Mouse (Mus musculus) frontal cortex, postnatal 25 days (tissue): Measurements from ENCODE around the gene Top3b.
A peak's percentile ranks its signal among the peaks of the same experiment; 100 is the strongest.
"Not testable (repeated sequence)": the region's sequence is repeated elsewhere in the genome, so short reads cannot be mapped to it uniquely, and the experiment has no call there.

ENCODE experiments used
- DNase-seq, 2 experiments: peaks; one replicate each; pipeline ENCODE4 v3.0.0; 2022; ENCODE audit warnings: low spot score in 2 of 2

Gene Top3b

GRCm38 (mm10) chr16:16870617-16871331 lies at the start of gene Top3b, which contains the start of gene Vpreb1:
Gene Top3b, plus strand, starts transcription at chr16:16870736.
Gene Vpreb1, minus strand, starts transcription at chr16:16870843.
- DNase-seq: peak; percentile 81 to 88

DNA sequence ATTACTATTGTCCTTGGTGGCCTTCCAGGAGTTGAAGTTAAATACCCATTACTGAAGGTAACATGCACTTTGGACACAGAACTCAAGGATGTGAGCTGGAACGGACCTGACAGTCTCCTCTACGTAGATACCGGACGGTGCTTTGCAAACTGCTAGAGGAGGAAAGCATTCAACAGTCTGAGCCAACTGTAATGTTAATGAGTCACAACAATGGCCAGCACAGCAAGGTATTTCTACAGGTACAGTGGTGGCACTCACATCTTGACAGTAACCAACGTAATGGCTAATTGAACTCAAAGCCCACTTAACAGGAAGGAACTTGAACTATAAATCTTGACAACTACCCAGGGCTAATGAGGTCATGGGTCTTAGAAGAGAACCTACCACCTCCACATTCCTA lies 45.1 kb upstream of the Top3b start:
- DNase-seq: no peak

GRCm38 (mm10) chr16:16826223-16826622 lies 44.3 kb upstream of the Top3b start:
- no peak for DNase-seq

GRCm38 (mm10) chr16:16828757-16829615 lies 41.5 kb upstream of the Top3b start, which contains the start of gene Spag6l:
Gene Spag6l, minus strand, starts transcription at chr16:16829456.
- DNase-seq: peak; percentile 7 to 21

- DNase-seq: no peak
These were observed 40.9 kb upstream of the Top3b start for GRCm38 (mm10) chr16:16829671-16830070.

GRCm38 (mm10) chr16:16849196-16849595 lies 21.3 kb upstream of the Top3b start:
- no peak for DNase-seq

GRCm38 (mm10) chr16:16852411-16852810 lies 18.1 kb upstream of the Top3b start:
- no peak for DNase-seq

DNA sequence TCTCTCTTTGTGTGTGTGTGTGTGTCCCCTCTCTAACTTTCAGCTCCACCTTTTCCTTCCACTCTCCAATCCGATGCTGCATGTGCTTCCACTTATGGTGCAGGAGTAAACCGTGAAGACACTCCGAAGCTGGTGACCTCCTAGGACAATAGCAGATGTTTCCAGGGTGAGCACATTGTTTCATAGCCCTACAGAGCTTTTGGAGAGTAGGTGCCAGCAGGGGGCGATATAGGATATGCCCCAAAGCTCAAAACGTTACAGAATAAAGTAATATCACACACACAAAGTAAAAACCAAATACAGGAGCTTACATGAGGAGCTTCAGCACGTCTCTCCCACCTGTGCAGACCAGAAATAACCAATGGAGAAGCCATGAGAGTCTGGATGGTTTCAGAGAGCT lies 15.7 kb upstream of the Top3b start:
- DNase-seq: peak; percentile 20 to 22

- no peak for DNase-seq
These were observed 15.0 kb upstream of the Top3b start for GRCm38 (mm10) chr16:16855541-16855940.

- DNase-seq: not testable (repeated sequence)
These were observed 14.5 kb upstream of the Top3b start for GRCm38 (mm10) chr16:16856054-16856453.

DNA sequence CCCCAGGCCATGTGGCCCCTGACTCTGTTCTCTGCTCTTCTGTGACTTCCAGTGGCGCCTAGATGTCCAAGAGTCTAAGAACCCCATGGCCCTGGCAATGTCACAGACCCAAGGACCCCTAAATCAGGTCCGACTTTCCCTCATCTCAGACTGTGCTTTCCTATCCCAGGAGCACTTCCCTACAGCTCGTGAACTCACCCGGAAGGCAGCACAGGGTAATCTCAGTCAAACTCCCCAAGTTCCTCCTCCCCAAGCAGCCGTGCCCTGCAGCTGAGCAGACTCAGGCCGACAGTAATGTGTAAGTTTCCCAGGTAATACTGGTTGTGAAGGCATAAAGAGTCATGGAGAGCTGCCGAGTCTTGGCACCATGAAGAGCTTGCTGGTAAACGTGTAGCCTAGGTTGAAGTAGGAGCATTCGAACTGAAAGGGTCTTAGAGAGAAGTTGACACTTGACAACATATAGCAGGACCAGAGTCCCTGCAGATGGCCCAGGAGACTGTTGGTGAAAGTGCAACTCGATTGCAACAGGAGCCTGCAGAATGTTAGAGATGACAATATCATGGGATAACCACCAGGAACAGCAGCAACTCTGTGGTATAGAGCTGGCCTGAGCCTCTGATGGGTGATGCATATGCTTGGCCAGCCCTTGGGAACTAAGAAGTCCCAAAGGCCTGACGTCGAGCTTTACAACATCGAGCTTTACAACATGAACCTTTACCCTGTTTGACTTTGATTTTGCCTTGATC lies 13.6 kb upstream of the Top3b start:
- DNase-seq: no peak

DNA sequence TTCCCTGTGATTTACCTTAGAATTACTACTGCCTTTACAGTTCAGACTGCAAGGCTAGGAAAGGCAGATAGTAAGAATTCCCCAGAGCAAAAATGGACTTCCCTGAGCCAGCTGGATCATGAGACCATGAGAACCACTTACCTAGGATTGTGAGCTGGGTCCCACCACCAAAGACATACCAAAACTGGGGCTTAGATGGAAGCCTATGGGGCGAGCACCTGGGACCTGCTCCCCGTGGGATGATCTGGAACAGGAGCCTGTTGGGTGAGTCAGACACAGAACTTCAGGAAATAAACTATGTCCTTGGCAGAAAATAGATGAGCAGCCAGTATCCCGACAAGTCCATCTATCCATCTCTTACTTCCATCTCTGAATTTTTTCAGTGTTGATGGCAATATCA lies 8.2 kb upstream of the Top3b start:
- DNase-seq: no peak

DNA sequence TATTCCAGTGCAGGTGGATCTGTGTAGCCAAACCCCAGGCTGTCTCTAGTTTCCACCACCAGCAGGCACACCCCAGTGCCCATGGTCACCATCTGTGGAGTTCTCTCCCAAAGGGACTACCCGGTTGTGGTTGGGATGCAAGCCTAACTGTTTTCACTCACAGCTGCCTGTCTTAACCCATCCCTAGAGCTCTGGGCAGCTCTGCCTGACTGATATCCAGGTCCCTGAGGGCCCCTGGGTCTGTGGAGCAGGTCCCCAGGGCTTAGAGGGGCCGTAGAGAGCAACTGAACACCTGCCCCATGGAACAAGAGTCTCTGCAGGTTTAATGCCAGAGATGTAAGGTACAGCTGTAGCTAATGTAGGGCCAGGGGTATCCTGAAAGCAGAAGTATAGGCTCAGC lies 6.6 kb upstream of the Top3b start, which contains the start of gene Igll1:
Gene Igll1, minus strand, starts transcription at position 8 of the 400 bp plus-strand sequence.
- DNase-seq: no peak

- DNase-seq: no peak
These were observed 5.3 kb upstream of the Top3b start for GRCm38 (mm10) chr16:16865217-16865616.

DNA sequence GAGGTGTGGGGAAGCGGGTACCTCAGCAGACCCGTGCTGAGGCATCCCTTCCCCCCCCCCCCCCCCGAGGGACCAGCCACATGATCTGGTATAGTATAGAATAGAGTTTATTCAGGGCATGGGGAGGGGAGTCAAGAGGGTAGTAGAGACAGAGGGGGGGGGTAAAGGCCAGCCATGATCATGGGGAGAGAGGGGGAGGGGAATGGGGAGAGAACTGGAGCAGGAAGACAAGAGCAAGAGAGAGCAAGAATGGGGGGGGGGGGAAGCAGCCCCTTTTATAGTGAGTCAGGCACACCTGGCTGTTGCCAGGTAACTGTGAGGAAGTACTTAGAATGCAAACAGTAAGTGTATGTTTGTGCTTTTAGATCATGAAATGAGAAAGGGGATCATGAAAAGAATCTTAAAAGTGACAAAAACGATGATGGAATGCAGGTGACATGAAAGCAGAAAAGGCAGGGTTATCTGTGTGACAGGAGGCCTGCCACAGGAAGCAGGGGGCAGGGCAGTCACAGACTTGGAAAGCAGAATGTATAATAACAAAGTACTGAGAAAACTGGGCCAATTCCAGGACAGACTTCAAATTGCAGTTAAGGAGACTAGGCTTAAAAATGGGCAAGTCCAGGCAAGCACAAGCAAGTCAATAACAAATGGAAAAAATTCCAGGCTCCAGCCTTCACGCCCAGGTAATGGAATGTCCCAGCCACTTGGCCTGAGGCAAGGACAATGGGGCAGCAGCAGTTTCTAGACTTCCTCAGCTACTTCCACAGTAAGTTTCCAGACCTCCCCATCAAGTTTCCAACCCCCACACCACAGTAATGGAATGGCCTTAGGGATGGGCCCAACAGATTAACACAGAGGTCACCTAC lies 4.6 kb upstream of the Top3b start:
- DNase-seq: no peak

GRCm38 (mm10) chr16:16870241-16870616 lies 307 bp upstream of the Top3b start:
- no peak for DNase-seq

DNA sequence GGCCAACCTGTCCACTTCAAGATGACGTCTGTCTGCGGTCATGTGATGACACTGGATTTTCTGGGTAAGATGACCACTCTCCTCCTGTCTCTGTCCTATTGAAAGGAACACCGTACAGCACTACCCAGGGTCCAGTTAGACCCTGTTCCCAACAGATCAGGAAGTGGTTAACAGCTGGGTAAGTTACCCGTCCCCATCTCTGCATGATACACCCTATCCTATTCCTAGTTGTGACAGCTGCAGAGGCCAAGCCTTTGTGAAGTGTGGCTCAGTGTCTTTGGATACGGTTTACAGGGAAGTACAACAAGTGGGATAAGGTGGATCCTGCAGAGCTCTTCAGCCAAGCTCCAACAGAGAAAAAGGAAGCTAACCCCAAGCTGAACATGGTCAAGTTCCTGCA lies 8.5 kb downstream of the Top3b start:
- no peak for DNase-seq

DNA sequence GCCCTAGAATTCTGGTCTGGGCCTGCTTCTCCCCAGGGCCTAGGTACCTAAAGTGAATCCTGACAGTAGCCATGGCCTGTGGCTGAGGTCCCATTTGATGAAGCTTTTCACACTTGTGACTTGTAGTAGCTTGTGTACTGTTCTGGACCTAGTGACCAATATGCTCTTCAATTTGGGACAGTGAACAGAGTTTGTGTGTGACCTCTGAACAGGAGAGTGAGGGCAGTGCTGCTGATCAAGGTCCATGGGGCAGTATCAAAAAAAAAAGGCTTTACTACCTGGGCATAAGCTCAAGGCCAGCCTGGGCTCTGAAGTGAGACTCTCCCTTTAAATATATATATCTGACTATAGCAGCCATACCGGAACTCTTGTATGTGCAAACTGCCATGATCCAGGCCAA lies 17.8 kb downstream of the Top3b start:
- no peak for DNase-seq

DNA sequence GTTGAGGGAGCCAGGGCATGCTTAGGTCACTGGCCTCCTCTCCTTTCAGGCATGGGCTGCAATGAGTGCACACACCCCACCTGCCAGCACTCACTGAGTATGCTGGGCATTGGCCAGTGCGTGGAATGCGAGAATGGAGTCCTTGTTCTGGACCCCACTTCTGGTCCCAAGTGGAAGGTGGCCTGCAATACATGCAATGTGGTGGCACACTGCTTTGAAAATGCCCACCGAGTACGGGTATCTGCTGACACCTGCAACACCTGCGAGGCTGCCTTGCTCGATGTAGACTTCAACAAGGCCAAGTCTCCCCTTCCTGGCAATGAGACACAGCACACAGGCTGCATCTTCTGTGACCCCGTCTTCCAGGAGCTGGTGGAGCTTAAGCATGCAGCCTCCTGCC lies 21.8 kb downstream of the Top3b start:
- no peak for DNase-seq

DNA sequence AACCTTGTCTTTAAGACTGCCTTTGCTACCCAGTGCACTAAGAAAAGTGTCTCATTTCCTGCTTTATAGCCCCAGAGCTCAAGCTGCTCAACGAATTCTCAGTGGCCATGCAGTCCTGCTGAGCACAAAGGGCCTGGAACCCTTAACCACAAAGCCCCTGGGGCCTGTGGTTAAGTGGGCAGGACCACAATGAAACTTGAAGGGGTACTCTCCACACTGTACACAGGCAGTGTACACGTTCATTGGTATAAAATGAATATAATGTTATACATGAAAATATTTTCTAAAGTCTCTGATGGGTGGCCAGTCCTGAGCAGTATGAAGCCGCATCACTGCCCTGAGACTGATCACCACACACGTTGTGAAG lies 25.5 kb downstream of the Top3b start:
- DNase-seq: no peak

DNA sequence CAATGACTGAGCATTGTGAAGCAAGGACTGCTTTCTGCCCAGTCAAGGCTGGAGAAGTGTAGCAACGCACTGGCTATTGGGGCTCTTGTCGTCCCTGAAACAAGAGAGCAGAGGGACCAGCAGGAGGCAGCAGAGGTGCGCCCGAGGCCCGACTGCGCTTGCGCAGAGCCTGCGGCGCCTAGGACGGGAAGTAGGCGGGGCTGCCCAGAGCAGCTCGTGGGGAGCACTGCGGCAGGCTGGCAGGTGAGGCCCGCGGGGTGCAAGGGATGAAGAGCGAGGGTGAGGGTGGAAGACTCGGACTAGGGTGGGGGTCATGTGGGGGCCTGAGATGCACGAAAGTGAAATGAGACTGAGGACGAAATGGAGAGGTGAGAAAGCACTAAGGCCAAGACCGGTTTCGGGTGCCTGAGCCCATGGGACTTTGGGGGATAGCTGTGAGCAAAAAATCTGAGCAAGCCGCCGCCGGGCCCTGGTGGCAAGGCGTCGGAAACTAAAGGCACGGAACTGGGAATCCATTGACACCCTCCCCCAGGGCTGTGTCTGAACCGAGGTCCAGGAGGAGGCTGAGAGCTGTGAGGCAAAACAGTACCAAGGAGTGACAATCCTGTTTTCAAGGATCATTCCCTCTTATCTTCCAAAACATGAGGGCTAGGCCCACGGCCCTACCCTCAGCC lies 26.0 kb downstream of the Top3b start, which contains the start of gene Ppm1f:
Gene Ppm1f, plus strand, starts transcription at position 88 of the 674 bp plus-strand sequence.
- peak; percentile 96 to 97 for DNase-seq
